Mouse (Mus musculus) erythroblast, embryonic 14.5 days (primary cell): ENCODE results near the gene Soat1.

Experiments used
- GATA1 ChIP-seq: IDR thresholded peaks from 2 replicates; pipeline ENCODE4 v1.6.1; 2012; ENCODE audit warnings: low read length, inconsistent platforms, mixed read lengths
- TAL1 ChIP-seq: IDR thresholded peaks from 3 replicates; pipeline ENCODE4 v1.6.1; 2012; ENCODE audit warnings: low read length, inconsistent platforms, mixed read lengths

DNA sequence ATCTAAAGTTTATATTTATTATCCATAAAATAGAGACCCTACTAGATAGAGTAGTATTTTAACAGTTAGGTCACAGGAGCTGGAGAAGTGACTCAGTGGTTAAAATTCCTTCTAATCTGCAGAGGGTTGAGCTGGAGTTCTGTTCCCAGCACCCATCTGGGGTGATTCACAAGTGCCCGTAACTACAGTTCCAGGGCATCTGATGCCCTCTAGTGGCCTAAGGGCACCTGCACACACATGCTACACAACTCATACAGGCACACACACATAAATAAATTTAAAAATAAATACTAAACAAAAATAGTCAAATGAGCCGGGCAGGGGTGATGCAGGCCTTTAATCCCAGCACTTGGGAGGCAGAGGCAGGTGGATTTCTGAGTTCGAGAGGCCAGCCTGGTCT, 92.9 kb downstream of the Soat1 start:
- TF ChIP-seq TAL1 = no peak
- no peak for TF ChIP-seq GATA1
